Comparison of ENCODE assay signal across 15 mouse cellular contexts in genomic region chr3:127843324-127843940, GRCm38 (mm10). TPM values are rescaled to one million over a fixed set of nuclear protein-coding genes. Genes with fewer than 3 reads are reported as not detected.
DNase-seq lines count a peak whose midpoint lies in the region; ATAC-seq and TF ChIP-seq lines count a peak whose summit lies in the region.
"Had no signal": no experiment of that assay in that cellular context is flagged by ENCODE, and none has a peak within 500 bp of the region (broad histone marks: within the 10 kb centered on the region; RNA-seq: fewer than 3 reads in every experiment).

No protein-coding gene starts in this region.

- ATAC-seq in embryonic facial prominence, embryonic 14.5 days (ENCODE audit: low read depth): no peak; the same call in 1 of the 2 replicates
- ATAC-seq in liver, embryonic 14.5 days (ENCODE audit: insufficient read depth): peak; percentile 44; the same call in 1 of the 2 replicates
- ATAC-seq in kidney, embryonic 16.5 days (ENCODE audit: low FRiP score, low TSS enrichment): no peak
- ATAC-seq: forebrain, embryonic 13.5 days had no signal

- no peaks in the 10 kb centered on the region for H3K27me3 ChIP-seq in embryonic facial prominence, embryonic 14.5 days (replicated peaks; ENCODE audit: control insufficient read depth, insufficient read depth, low read length)
- no peaks in the 10 kb centered on the region; the same call in 1 of the 2 replicates for H3K27me3 ChIP-seq in liver, embryonic 14.5 days (ENCODE audit: control insufficient read depth, insufficient read depth, low read length)
- H3K27me3 ChIP-seq in kidney, embryonic 16.5 days (ENCODE audit: insufficient read depth, low read length): no peaks in the 10 kb centered on the region
- H3K27me3 ChIP-seq: embryonic facial prominence, embryonic 12.5 days; limb, embryonic 12.5 days had no signal

- no peak overlapping the region for H3K4me2 ChIP-seq in embryonic facial prominence, embryonic 14.5 days (ENCODE audit: low read depth, low read length)
- peak overlapping the region; percentile 22 for H3K4me2 ChIP-seq in liver, embryonic 14.5 days (ENCODE audit: low read depth)
- no peak overlapping the region for H3K4me2 ChIP-seq in kidney, embryonic 16.5 days (replicated peaks; ENCODE audit: low read depth, low read length)
- H3K4me2 ChIP-seq: embryonic facial prominence, embryonic 12.5 days; forebrain, embryonic 13.5 days; heart, embryonic 12.5 days; limb, embryonic 12.5 days; midbrain, embryonic 11.5 days had no signal

- TF ChIP-seq CTCF in liver, embryonic 14.5 days (IDR thresholded peaks at IDR 0.05; ENCODE audit: low read depth): no peak

- no peak overlapping the region for H3K4me3 ChIP-seq in embryonic facial prominence, embryonic 14.5 days (ENCODE audit: low read depth, low read length)
- no peak overlapping the region for H3K4me3 ChIP-seq in liver, embryonic 14.5 days (ENCODE audit: insufficient read depth in 1 of 2, low read depth in 2 of 2, low read length in 2 of 2)
- no peak overlapping the region for H3K4me3 ChIP-seq in kidney, embryonic 16.5 days (ENCODE audit: low read length)
- H3K4me3 ChIP-seq: embryonic facial prominence, embryonic 12.5 days; forebrain, embryonic 13.5 days; heart, embryonic 12.5 days; limb, embryonic 12.5 days had no signal

- no peak overlapping the region for H3K9ac ChIP-seq in embryonic facial prominence, embryonic 14.5 days (ENCODE audit: low read depth, low read length)
- H3K9ac ChIP-seq in liver, embryonic 14.5 days (replicated peaks): no peak overlapping the region
- H3K9ac ChIP-seq in kidney, embryonic 16.5 days (replicated peaks; ENCODE audit: low read length): no peak overlapping the region
- H3K9ac ChIP-seq: embryonic facial prominence, embryonic 12.5 days; forebrain, embryonic 13.5 days; heart, embryonic 12.5 days; limb, embryonic 12.5 days had no signal

- no peaks in the 10 kb centered on the region for H3K36me3 ChIP-seq in embryonic facial prominence, embryonic 14.5 days (ENCODE audit: control insufficient read depth, insufficient read depth, low read length)
- H3K36me3 ChIP-seq in liver, embryonic 14.5 days (replicated peaks; ENCODE audit: control insufficient read depth, insufficient read depth, low read depth): no peaks in the 10 kb centered on the region
- no peaks in the 10 kb centered on the region for H3K36me3 ChIP-seq in kidney, embryonic 16.5 days (ENCODE audit: insufficient read depth, low read length)
- H3K36me3 ChIP-seq: embryonic facial prominence, embryonic 12.5 days; heart, embryonic 12.5 days; limb, embryonic 12.5 days had no signal

- H3K27ac ChIP-seq in embryonic facial prominence, embryonic 14.5 days (replicated peaks; ENCODE audit: low read depth, low read length): no peak overlapping the region
- no peak overlapping the region for H3K27ac ChIP-seq in liver, embryonic 14.5 days
- H3K27ac ChIP-seq in kidney, embryonic 16.5 days (ENCODE audit: low read length): no peak overlapping the region
- H3K27ac ChIP-seq: embryonic facial prominence, embryonic 12.5 days; forebrain, embryonic 13.5 days; limb, embryonic 12.5 days had no signal

- 78% methylated on average over 2 of the region's 2 CpGs for WGBS in embryonic facial prominence, embryonic 14.5 days
- 58% methylated on average over 2 of the region's 2 CpGs for WGBS in liver, embryonic 14.5 days (ENCODE audit: insufficient replicate concordance)
- 85% methylated on average over 2 of the region's 2 CpGs for WGBS in kidney, embryonic 16.5 days

- DNase-seq in c-Kit-negative CD71-positive TER-119-positive erythroid progenitor cells, embryonic 14.5 days (ENCODE audit: low read depth, low spot score): peak; percentile 55
- DNase-seq in embryonic facial prominence, embryonic 14.5 days (ENCODE audit: low spot score): peak; percentile 41
- DNase-seq in liver, embryonic 14.5 days (ENCODE audit: low read depth in 3 of 3, low spot score in 3 of 3): peak in 1 of 3 experiments; percentile 44
- DNase-seq in lung, postnatal 14 days: peak; percentile 21
- DNase-seq in gastrocnemius, postnatal 4 days (ENCODE audit: low spot score in 2 of 2): no peak
- DNase-seq in embryo, embryonic 10.5 days (ENCODE audit: low spot score): no peak
- DNase-seq: cerebellum, postnatal 14 days; kidney, postnatal 25 days; thymus, adult 2 months had no signal

- no peak for TF ChIP-seq EP300 in liver, embryonic 14.5 days (IDR thresholded peaks at IDR 0.05; ENCODE audit: low read depth)

- no peaks in the 10 kb centered on the region for H3K9me3 ChIP-seq in embryonic facial prominence, embryonic 14.5 days (ENCODE audit: control insufficient read depth, low read length)
- H3K9me3 ChIP-seq in liver, embryonic 14.5 days (ENCODE audit: control insufficient read depth, low read length): no peaks in the 10 kb centered on the region
- H3K9me3 ChIP-seq in kidney, embryonic 16.5 days (ENCODE audit: low read length): 0 out of 2 replicates have a peak, but pooled peaks cover 4% of the 10 kb centered on the region
- H3K9me3 ChIP-seq: embryonic facial prominence, embryonic 12.5 days had no signal

- H3K4me1 ChIP-seq in embryonic facial prominence, embryonic 14.5 days (ENCODE audit: control insufficient read depth, insufficient read depth, low read length): peaks cover 2% of the 10 kb centered on the region; the same call in 1 of the 2 replicates
- peaks cover 19 to 22% of the 10 kb centered on the region in 2 experiments for H3K4me1 ChIP-seq in liver, embryonic 14.5 days (replicated peaks; ENCODE audit: control insufficient read depth in 2 of 2, insufficient read depth in 2 of 2, low read length in 1 of 2)
- peaks cover under 1% of the 10 kb centered on the region; the same call in 1 of the 2 replicates for H3K4me1 ChIP-seq in kidney, embryonic 16.5 days (ENCODE audit: insufficient read depth, low read length)
- H3K4me1 ChIP-seq: embryonic facial prominence, embryonic 12.5 days; forebrain, embryonic 13.5 days; heart, embryonic 12.5 days; limb, embryonic 12.5 days had no signal

RNA-seq across cellular contexts. Expression of gene Ap1ar, which starts 6.1 kb away (rescaled TPM):
- 36.2 and 40.9 TPM in 2 replicates for polyA plus RNA-seq in embryonic facial prominence, embryonic 14.5 days (2014; fragmentation: Nextera tagmentation; extraction: Ambion mirVana)
- 15.3 and 23.6 TPM in 2 replicates for polyA plus RNA-seq in liver, embryonic 14.5 days (2012; rRNA removed)
- polyA plus RNA-seq in liver, embryonic 14.5 days (2014; fragmentation: Nextera tagmentation; extraction: Ambion mirVana): 12.4 and 15.7 TPM in 2 replicates
- total RNA-seq in gastrocnemius, postnatal 4 days (2021): 10 to 100 TPM; 19.8 to 20.8 TPM
- 49.3 and 50.9 TPM in 2 replicates for polyA plus RNA-seq in kidney, embryonic 16.5 days (2015; fragmentation: Nextera tagmentation; extraction: Ambion mirVana)

RNA-seq across cellular contexts. Expression of gene Fam241a, which starts 52.7 kb away (rescaled TPM):
- 9.9 and 10.1 TPM in 2 replicates for polyA plus RNA-seq in embryonic facial prominence, embryonic 14.5 days (2014; fragmentation: Nextera tagmentation; extraction: Ambion mirVana)
- 16.9 and 24.2 TPM in 2 replicates for polyA plus RNA-seq in liver, embryonic 14.5 days (2012; rRNA removed)
- 51.9 and 56.9 TPM in 2 replicates for polyA plus RNA-seq in liver, embryonic 14.5 days (2014; fragmentation: Nextera tagmentation; extraction: Ambion mirVana)
- 1 to 10 TPM; 8.9 to 10.0 TPM for total RNA-seq in gastrocnemius, postnatal 4 days (2021)
- polyA plus RNA-seq in kidney, embryonic 16.5 days (2015; fragmentation: Nextera tagmentation; extraction: Ambion mirVana): 3.7 and 5.0 TPM in 2 replicates

RNA-seq across cellular contexts. Expression of gene Tifa, which starts 53.8 kb away (rescaled TPM):
- 4.2 and 5.6 TPM in 2 replicates for polyA plus RNA-seq in embryonic facial prominence, embryonic 14.5 days (2014; fragmentation: Nextera tagmentation; extraction: Ambion mirVana)
- 5.4 and 8.6 TPM in 2 replicates for polyA plus RNA-seq in liver, embryonic 14.5 days (2012; rRNA removed)
- 15.2 and 15.9 TPM in 2 replicates for polyA plus RNA-seq in liver, embryonic 14.5 days (2014; fragmentation: Nextera tagmentation; extraction: Ambion mirVana)
- total RNA-seq in gastrocnemius, postnatal 4 days (2021): 1 to 10 TPM; 1.6 to 2.0 TPM
- 4.3 and 5.4 TPM in 2 replicates for polyA plus RNA-seq in kidney, embryonic 16.5 days (2015; fragmentation: Nextera tagmentation; extraction: Ambion mirVana)

Comparison
In these comparisons a context has a peak if more than half of its experiments do, and no peak if none do; other contexts are left out.
1. DNase-seq: peak in c-Kit-negative CD71-positive TER-119-positive erythroid progenitor cells, embryonic 14.5 days (single experiment), embryonic facial prominence, embryonic 14.5 days (single experiment) and lung, postnatal 14 days (single experiment); none in gastrocnemius, postnatal 4 days (0 of 2) and embryo, embryonic 10.5 days (single experiment).